Mouse (Mus musculus) embryonic facial prominence, embryonic 14.5 days (tissue): Measurements from ENCODE around the gene Enam. TPM values are rescaled to one million over a fixed set of nuclear protein-coding genes. Genes with fewer than 3 reads are reported as not detected.
A peak's percentile ranks its signal among the peaks of the same experiment; 100 is the strongest.

Experiments
- ATAC-seq: fragments of 200-750 bp; cut with Nextera tagmentation; 2 replicates; pipeline ENCODE4 v1.8.0; 2017; ENCODE audit warnings: low read depth, moderate number of reproducible peaks, moderate TSS enrichment
- DNase-seq: peaks from one replicate; pipeline ENCODE4 v3.0.0-alpha.2; 2015; ENCODE audit warnings: low spot score
- H3K27ac ChIP-seq: fragments of 300-500 bp; sonication (generic); replicated peaks from 2 replicates; pipeline ENCODE4 v1.5.1; 2014; ENCODE audit warnings: low read depth, mild to moderate bottlenecking, low read length, moderate library complexity
- H3K27me3 ChIP-seq: fragments of 300-500 bp; sonication (generic); replicated peaks from 2 replicates; pipeline ENCODE4 v1.6.1; 2014; ENCODE audit warnings: low read length; ENCODE audit not compliant: control insufficient read depth, insufficient read depth
- H3K36me3 ChIP-seq: fragments of 300-500 bp; sonication (generic); 2 replicates; pipeline ENCODE4 v1.6.1; 2014; ENCODE audit warnings: low read length, mixed read lengths; ENCODE audit not compliant: control insufficient read depth, insufficient read depth
- H3K4me1 ChIP-seq: fragments of 300-500 bp; sonication (generic); 2 replicates; pipeline ENCODE4 v1.6.1; 2014; ENCODE audit warnings: antibody characterized with exemption, low read length; ENCODE audit not compliant: control insufficient read depth, insufficient read depth
- H3K4me2 ChIP-seq: fragments of 300-500 bp; sonication (generic); 2 replicates; pipeline ENCODE4 v1.6.1; 2014; ENCODE audit warnings: low read depth, mild to moderate bottlenecking, low read length, moderate library complexity, mixed read lengths
- H3K4me3 ChIP-seq: fragments of 300-500 bp; sonication (generic); 2 replicates; pipeline ENCODE4 v1.5.1; 2014; ENCODE audit warnings: low read depth, mild to moderate bottlenecking, low read length
- H3K9ac ChIP-seq: fragments of 300-500 bp; sonication (generic); 2 replicates; pipeline ENCODE4 v1.6.1; 2014; ENCODE audit warnings: low read depth, mild to moderate bottlenecking, low read length, moderate library complexity, mixed read lengths
- H3K9me3 ChIP-seq: fragments of 300-500 bp; sonication (generic); 2 replicates; pipeline ENCODE4 v1.6.1; 2016; ENCODE audit warnings: low read length; ENCODE audit not compliant: control insufficient read depth
- WGBS: fragments of 180-500 bp; shearing (Covaris S2); extraction: QIAGEN DNeasy Blood & Tissue Kit; methylation state at CpG from one replicate; pipeline ENCODE4 v1.1.7; 2014; 5-methylcytosine and 5-hydroxymethylcytosine counted together
- polyA plus RNA-seq: library from polyadenylated mRNA; unstranded; fragments of >200 nt; fragmentation: Nextera tagmentation; extraction: Ambion mirVana; gene quantifications from 2 replicates; pipeline ENCODE4 v1.2.1, GENCODE M21; 2014

The Enam gene
- polyA plus RNA-seq = 0.07 TPM in 1 of 2 replicates, not detected in the other

- H3K27ac ChIP-seq = no peak within 1 kb of the TSS
- no peaks in the 10 kb centered on the region for H3K9me3 ChIP-seq
- no peaks in the 10 kb centered on the region for H3K36me3 ChIP-seq
- DNase-seq (no peak), ATAC-seq (no peak)
- H3K27me3 ChIP-seq = no peaks in the 10 kb centered on the region
- no peak within 1 kb of the TSS for H3K4me3 ChIP-seq
- H3K9ac ChIP-seq = no peak within 1 kb of the TSS
- H3K4me2 ChIP-seq = no peak within 1 kb of the TSS
- H3K4me1 ChIP-seq = no peaks in the 10 kb centered on the region
Observed at GRCm38 (mm10) chr5:88487675-88488074, at the start of gene Enam. TSS of gene Enam (plus strand) at chr5:88487975.

- WGBS = 71% methylated on average over 3 of the region's 3 CpGs
- no peaks in the 10 kb centered on the region for H3K36me3 ChIP-seq
- no peaks in the 10 kb centered on the region for H3K9me3 ChIP-seq
- no peak within 1 kb of the TSS for H3K9ac ChIP-seq
- H3K27ac ChIP-seq = no peak within 1 kb of the TSS
- no peak within 1 kb of the TSS for H3K4me3 ChIP-seq
- DNase-seq = peak; percentile 24
- no peaks in the 10 kb centered on the region for H3K4me1 ChIP-seq
- H3K27me3 ChIP-seq = no peaks in the 10 kb centered on the region
- no peak for ATAC-seq
- no peak within 1 kb of the TSS for H3K4me2 ChIP-seq
Observed at GRCm38 (mm10) chr5:88455691-88456090, 32.1 kb upstream of the Enam start, which contains the start of gene Ambn. TSS of gene Ambn (plus strand) at chr5:88455991.

DNA sequence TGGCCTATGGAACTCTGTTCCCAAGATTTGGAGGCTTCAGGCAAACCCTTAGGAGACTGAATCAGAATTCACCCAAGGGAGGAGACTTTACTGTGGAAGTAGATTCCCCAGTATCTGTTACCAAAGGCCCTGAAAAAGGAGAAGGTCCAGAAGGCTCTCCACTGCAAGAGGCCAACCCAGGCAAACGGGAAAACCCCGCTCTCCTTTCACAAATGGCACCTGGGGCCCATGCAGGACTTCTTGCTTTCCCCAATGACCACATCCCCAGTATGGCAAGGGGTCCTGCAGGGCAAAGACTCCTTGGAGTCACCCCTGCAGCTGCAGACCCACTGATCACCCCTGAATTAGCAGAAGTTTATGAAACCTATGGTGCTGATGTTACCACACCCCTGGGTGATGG, 20.3 kb upstream of the Enam start:
- Histone ChIP-seq H3K4me3 (no peak overlapping the region), H3K9me3 (no peaks in the 10 kb centered on the region), H3K4me2 (no peak overlapping the region), H3K27me3 (no peaks in the 10 kb centered on the region), H3K36me3 (no peaks in the 10 kb centered on the region), H3K27ac (no peak overlapping the region), H3K4me1 (no peaks in the 10 kb centered on the region), H3K9ac (no peak overlapping the region)
- 96% methylated on average over 2 of the region's 2 CpGs for WGBS
- DNase-seq = no peak
- no peak for ATAC-seq

DNA sequence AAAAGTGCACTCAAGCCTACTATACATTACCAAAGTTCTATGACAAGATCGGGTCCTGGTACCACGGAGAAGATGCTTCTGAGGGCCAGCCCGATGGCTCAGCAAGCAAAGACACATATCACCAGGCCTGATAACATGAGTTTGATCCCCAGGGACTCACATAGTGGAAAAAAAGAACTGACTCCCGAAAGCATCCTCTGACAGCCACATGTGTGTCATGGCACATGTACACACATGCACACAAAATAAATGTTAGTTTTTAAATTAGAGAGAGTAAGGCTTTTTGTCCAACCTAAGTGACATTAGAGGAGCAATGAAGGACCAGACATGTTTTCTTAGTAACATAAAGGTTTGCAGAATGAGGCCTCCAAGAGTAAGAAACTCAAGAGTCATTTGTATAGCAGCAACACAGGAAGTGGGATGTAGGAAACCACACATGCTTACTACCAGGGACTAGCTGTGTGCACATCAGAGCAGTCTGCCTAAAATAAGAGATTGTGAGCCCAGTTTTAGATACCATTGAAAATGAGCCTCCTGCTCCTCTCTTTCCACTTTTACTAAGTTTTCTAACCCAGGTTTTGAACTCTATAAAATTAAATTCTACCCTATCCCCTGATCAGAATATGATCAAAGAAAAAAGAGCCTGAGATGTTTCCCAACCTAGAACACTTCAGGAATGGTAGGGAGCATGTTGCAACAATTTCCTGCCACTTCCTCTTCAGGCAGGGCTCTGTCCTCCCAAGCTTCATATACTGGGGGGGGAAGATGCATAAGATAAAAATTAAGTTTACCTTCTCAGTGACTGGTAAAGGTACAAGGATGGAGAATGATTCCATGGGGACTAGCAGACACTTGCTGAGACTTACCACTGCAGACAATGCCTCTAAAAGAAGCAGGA, 18.7 kb upstream of the Enam start:
- Histone ChIP-seq H3K4me2 (no peak overlapping the region), H3K27ac (no peak overlapping the region), H3K9ac (no peak overlapping the region), H3K36me3 (no peaks in the 10 kb centered on the region), H3K4me1 (no peaks in the 10 kb centered on the region), H3K9me3 (no peaks in the 10 kb centered on the region), H3K4me3 (no peak overlapping the region), H3K27me3 (no peaks in the 10 kb centered on the region)
- ATAC-seq = no peak
- 90% methylated on average over 4 of the region's 4 CpGs for WGBS
- DNase-seq = no peak

GRCm38 (mm10) chr5:88489004-88489403, 1.2 kb downstream of the Enam start:
- Histone ChIP-seq H3K9me3 (no peaks in the 10 kb centered on the region), H3K27ac (no peak overlapping the region), H3K4me3 (no peak overlapping the region), H3K4me1 (no peaks in the 10 kb centered on the region), H3K4me2 (no peak overlapping the region), H3K27me3 (no peaks in the 10 kb centered on the region), H3K36me3 (no peaks in the 10 kb centered on the region), H3K9ac (no peak overlapping the region)
- DNase-seq (no peak), ATAC-seq (no peak)
- WGBS = 74% methylated on average over 2 of the region's 2 CpGs

- Histone ChIP-seq H3K4me1 (no peaks in the 10 kb centered on the region), H3K4me3 (no peak overlapping the region), H3K27me3 (no peaks in the 10 kb centered on the region), H3K4me2 (no peak overlapping the region), H3K9ac (no peak overlapping the region), H3K27ac (no peak overlapping the region), H3K9me3 (no peaks in the 10 kb centered on the region), H3K36me3 (no peaks in the 10 kb centered on the region)
- 79% methylated on average over 5 of the region's 5 CpGs for WGBS
- ATAC-seq (no peak), DNase-seq (no peak)
Observed at GRCm38 (mm10) chr5:88491111-88491510, 3.3 kb downstream of the Enam start.

GRCm38 (mm10) chr5:88499781-88500180, 12.0 kb downstream of the Enam start:
- no peaks in the 10 kb centered on the region for H3K4me1 ChIP-seq
- ATAC-seq (peak; percentile 57), DNase-seq (peak; percentile 36)
- 0 out of 2 replicates have a peak, but pooled peaks cover 4% of the 10 kb centered on the region for H3K9me3 ChIP-seq
- H3K4me3 ChIP-seq = no peak overlapping the region
- no peak overlapping the region for H3K4me2 ChIP-seq
- no peak overlapping the region for H3K9ac ChIP-seq
- H3K27ac ChIP-seq = no peak overlapping the region
- WGBS = 80% methylated on average over 3 of the region's 3 CpGs
- H3K27me3 ChIP-seq = no peaks in the 10 kb centered on the region
- H3K36me3 ChIP-seq = no peaks in the 10 kb centered on the region

- DNase-seq (no peak), ATAC-seq (no peak)
- no peaks in the 10 kb centered on the region for H3K4me1 ChIP-seq
- H3K9ac ChIP-seq = no peak overlapping the region
- H3K36me3 ChIP-seq = no peaks in the 10 kb centered on the region
- WGBS = 59% methylated on average over 1 of the region's 1 CpGs
- H3K9me3 ChIP-seq = no peaks in the 10 kb centered on the region
- H3K4me3 ChIP-seq = no peak overlapping the region
- H3K27me3 ChIP-seq = no peaks in the 10 kb centered on the region
- no peak overlapping the region for H3K27ac ChIP-seq
- no peak overlapping the region for H3K4me2 ChIP-seq
Observed at GRCm38 (mm10) chr5:88508555-88508954, 20.8 kb downstream of the Enam start.

DNA sequence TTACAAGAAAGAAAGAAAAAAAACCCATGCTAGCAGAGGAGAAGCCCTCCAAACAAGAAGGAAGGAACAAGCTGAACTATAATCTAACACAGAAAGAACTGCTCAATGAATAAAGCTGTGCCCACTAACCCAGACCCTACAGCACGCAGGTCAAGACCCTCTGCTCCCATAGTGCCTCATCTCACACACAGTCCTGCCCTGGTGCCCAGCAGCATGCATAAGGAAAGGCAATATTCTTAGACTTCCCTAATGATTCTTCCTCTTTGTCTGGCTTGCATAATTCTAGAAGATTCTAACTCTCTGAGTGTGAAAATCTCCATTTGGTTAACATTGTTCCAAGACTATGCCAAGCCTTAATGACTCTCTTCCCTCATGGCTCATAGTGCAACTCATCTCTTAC, 21.2 kb downstream of the Enam start:
- no peak overlapping the region for H3K27ac ChIP-seq
- H3K27me3 ChIP-seq = no peaks in the 10 kb centered on the region
- DNase-seq (no peak), ATAC-seq (no peak)
- H3K9ac ChIP-seq = no peak overlapping the region
- no peak overlapping the region for H3K4me3 ChIP-seq
- H3K4me1 ChIP-seq = no peaks in the 10 kb centered on the region
- WGBS = 89% methylated on average over 1 of the region's 1 CpGs
- no peak overlapping the region for H3K4me2 ChIP-seq
- no peaks in the 10 kb centered on the region for H3K9me3 ChIP-seq
- H3K36me3 ChIP-seq = no peaks in the 10 kb centered on the region
